Comparison of ENCODE assay signal across 28 mouse cellular contexts in the genomic region with DNA sequence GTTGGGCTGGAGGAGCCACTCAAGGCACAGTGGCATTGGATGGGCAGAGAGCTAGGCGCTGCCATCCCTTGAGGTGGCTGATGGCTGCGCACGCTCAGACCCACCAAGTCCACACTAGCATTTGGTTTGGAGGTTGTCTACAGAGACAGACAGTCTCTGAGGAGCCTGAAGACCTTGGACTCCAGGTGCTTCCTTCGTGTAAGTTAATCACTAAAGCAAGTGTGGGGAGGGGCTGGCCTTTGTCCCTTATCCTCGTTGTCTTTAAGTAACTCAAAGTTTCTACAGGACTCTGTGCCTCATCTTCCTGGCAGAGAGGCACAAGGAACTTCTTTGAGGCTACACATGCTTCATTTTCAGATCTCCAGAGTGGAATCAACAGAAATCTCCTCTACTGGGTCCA. TPM values are rescaled to one million over a fixed set of nuclear protein-coding genes. Genes with fewer than 3 reads are reported as not detected.
"Had no signal": no experiment of that assay in that cellular context is flagged by ENCODE, and none has a peak within 500 bp of the region (broad histone marks: within the 10 kb centered on the region; RNA-seq: fewer than 3 reads in every experiment).

No protein-coding gene starts in this region.

- H3K27me3 ChIP-seq: heart, embryonic 12.5 days; hindbrain, embryonic 12.5 days; kidney, embryonic 15.5 days; limb, embryonic 13.5 days; limb, embryonic 15.5 days had no signal

- H3K4me2 ChIP-seq: heart, embryonic 12.5 days; hindbrain, embryonic 12.5 days; hindbrain, embryonic 14.5 days; kidney, embryonic 15.5 days; limb, embryonic 13.5 days; limb, embryonic 15.5 days; liver, embryonic 12.5 days had no signal

- H3K4me3 ChIP-seq: gastrocnemius, adult 2 months; heart, adult 2 months; heart, embryonic 12.5 days; hindbrain, embryonic 10.5 days; hindbrain, embryonic 12.5 days; kidney, embryonic 15.5 days; limb, embryonic 13.5 days; limb, embryonic 15.5 days; liver, embryonic 12.5 days had no signal

- H3K4me1 ChIP-seq: heart, embryonic 12.5 days; hindbrain, embryonic 10.5 days; hindbrain, embryonic 12.5 days; limb, embryonic 13.5 days; limb, embryonic 15.5 days; liver, embryonic 12.5 days had no signal

- H3K9ac ChIP-seq: heart, embryonic 12.5 days; hindbrain, embryonic 12.5 days; hindbrain, embryonic 14.5 days; kidney, embryonic 15.5 days; limb, embryonic 13.5 days; limb, embryonic 15.5 days; liver, embryonic 12.5 days; liver, embryonic 14.5 days had no signal

- H3K27ac ChIP-seq: gastrocnemius, adult 2 months; heart, adult 2 months; hindbrain, embryonic 10.5 days; hindbrain, embryonic 12.5 days; hindbrain, embryonic 14.5 days; kidney, embryonic 15.5 days; kidney, postnatal 0 days; limb, embryonic 13.5 days; limb, embryonic 15.5 days; liver, embryonic 12.5 days; liver, embryonic 14.5 days had no signal

- H3K36me3 ChIP-seq: heart, embryonic 12.5 days; hindbrain, embryonic 10.5 days; hindbrain, embryonic 12.5 days; kidney, embryonic 15.5 days; limb, embryonic 13.5 days; limb, embryonic 15.5 days; liver, embryonic 12.5 days had no signal

- DNase-seq: gastrocnemius, adult 2 months; gastrocnemius, postnatal 10 days; gastrocnemius, postnatal 25 days; heart, adult 2 months; heart, postnatal 10 days; heart, postnatal 4 days; kidney, adult 11 months; kidney, adult 2 months; kidney, adult 9 months; kidney, postnatal 14 days; kidney, postnatal 36 days; layer of hippocampus, adult 9-11 months; layer of hippocampus, postnatal 36 days; left cerebral cortex, postnatal 4 days had no signal

- ATAC-seq: hindbrain, embryonic 16.5 days; inflammation-experienced regulatory T-cells, adult 6 months; liver, embryonic 12.5 days had no signal

- H3K9me3 ChIP-seq: heart, embryonic 12.5 days; hindbrain, embryonic 10.5 days; hindbrain, embryonic 12.5 days; kidney, embryonic 15.5 days; limb, embryonic 13.5 days; limb, embryonic 15.5 days; liver, embryonic 12.5 days had no signal

RNA-seq across cellular contexts. Expression of a gene that starts 29.9 kb away (rescaled TPM):
- polyA plus RNA-seq: large intestine, adult 2 months; liver, adult 2 months had no signal
